Mouse (Mus musculus) bone marrow, adult 2 months (tissue): ENCODE data around the gene Sema3f.

Experiments
- CTCF ChIP-seq: fragments of 200-500 bp; IDR thresholded peaks from 2 replicates; pipeline ENCODE4 v1.5.1; 2011; ENCODE audit warnings: low read length, control low read depth; ENCODE audit not compliant: control insufficient read depth, insufficient read depth
- POLR2A ChIP-seq: fragments of 200-500 bp; IDR thresholded peaks from 2 replicates; pipeline ENCODE4 v1.6.1; 2011; ENCODE audit warnings: low read depth, mild to moderate bottlenecking, control low read depth, low read length, borderline replicate concordance; ENCODE audit not compliant: control insufficient read depth

DNA sequence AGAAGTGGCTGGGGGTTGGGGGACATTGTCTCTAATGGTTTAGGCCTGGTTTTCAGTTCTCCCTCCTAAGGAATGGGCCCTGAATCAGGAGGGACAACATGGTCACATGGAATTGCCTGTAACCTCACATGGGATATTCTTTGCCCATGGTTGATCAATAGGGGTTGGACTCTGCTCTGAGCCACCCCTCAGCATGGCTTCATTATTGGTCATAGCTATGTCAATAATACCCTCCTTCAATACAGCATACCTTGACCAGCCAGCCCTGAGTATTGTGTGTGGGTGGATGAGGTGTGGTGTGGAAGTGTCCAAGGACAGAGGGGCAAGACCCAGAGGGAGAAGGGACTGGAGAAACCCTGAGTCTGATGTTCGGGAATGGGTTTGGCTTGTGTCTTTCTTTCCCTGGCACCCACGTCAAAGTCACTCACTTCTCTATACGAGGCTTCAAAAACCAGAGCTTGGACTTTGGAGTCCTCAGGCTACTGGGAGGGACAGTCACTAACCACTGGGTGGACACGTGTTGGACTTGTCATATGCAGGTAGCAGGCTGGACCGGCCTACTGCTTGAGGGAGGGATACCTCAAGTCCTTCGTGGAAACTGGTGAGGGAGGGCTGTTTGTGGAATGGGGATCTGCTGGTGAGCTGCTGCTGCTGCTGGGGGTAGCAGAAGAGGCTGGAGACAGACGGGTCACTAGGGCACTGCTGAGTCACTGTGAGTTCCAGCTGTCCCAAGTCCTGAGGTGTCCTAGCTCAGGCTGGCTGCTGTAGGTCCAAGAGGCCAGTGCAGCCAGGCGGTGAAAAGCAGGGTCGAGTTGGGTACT is 35.5 kb downstream of the Sema3f start:
- TF ChIP-seq CTCF: no peak
- TF ChIP-seq POLR2A: no peak
